Mouse (Mus musculus): Measurements from ENCODE around the gene Fam171a2. TPM values are rescaled to one million over a fixed set of nuclear protein-coding genes. Genes with fewer than 3 reads are reported as not detected.

The Fam171a2 gene
- total RNA-seq, 1 experiment from 2014 or later: not detected

GRCm38 (mm10) chr11:102437120-102438061, 10.1 kb downstream of the Fam171a2 start:
- ATAC-seq (ENCODE audit: extremely low read depth, insufficient number of reproducible peaks, low FRiP score, poor library complexity, severe bottlenecking): no peak

GRCm38 (mm10) chr11:102436471-102436790, 11.1 kb downstream of the Fam171a2 start:
- no peak for ATAC-seq (ENCODE audit: extremely low read depth, insufficient number of reproducible peaks, low FRiP score, poor library complexity, severe bottlenecking)

- no peak for ATAC-seq (ENCODE audit: extremely low read depth, insufficient number of reproducible peaks, low FRiP score, poor library complexity, severe bottlenecking)
Observed at GRCm38 (mm10) chr11:102435754-102436470, 11.6 kb downstream of the Fam171a2 start.

GRCm38 (mm10) chr11:102434816-102435705, 12.4 kb downstream of the Fam171a2 start:
- no peak for ATAC-seq (ENCODE audit: extremely low read depth, insufficient number of reproducible peaks, low FRiP score, poor library complexity, severe bottlenecking)

- ATAC-seq (ENCODE audit: extremely low read depth, insufficient number of reproducible peaks, low FRiP score, poor library complexity, severe bottlenecking): peak; percentile 37
Observed at GRCm38 (mm10) chr11:102434406-102434805, 13.1 kb downstream of the Fam171a2 start.

GRCm38 (mm10) chr11:102433866-102434265, 13.6 kb downstream of the Fam171a2 start:
- ATAC-seq (ENCODE audit: extremely low read depth, insufficient number of reproducible peaks, low FRiP score, poor library complexity, severe bottlenecking): no peak

- no peak for ATAC-seq (ENCODE audit: extremely low read depth, insufficient number of reproducible peaks, low FRiP score, poor library complexity, severe bottlenecking)
Observed at GRCm38 (mm10) chr11:102432896-102433295, 14.6 kb downstream of the Fam171a2 start.

GRCm38 (mm10) chr11:102432115-102432843, 15.2 kb downstream of the Fam171a2 start:
- ATAC-seq (ENCODE audit: extremely low read depth, insufficient number of reproducible peaks, low FRiP score, poor library complexity, severe bottlenecking): peak; percentile 67

- no peak for ATAC-seq (ENCODE audit: extremely low read depth, insufficient number of reproducible peaks, low FRiP score, poor library complexity, severe bottlenecking)
Observed at GRCm38 (mm10) chr11:102431728-102432114, 15.8 kb downstream of the Fam171a2 start.

- peak; percentile 34; the same call in 1 of the 2 replicates for ATAC-seq (ENCODE audit: extremely low read depth, insufficient number of reproducible peaks, low FRiP score, poor library complexity, severe bottlenecking)
Observed at GRCm38 (mm10) chr11:102431018-102431645, 16.4 kb downstream of the Fam171a2 start.

- peak; percentile 53 for ATAC-seq (ENCODE audit: extremely low read depth, insufficient number of reproducible peaks, low FRiP score, poor library complexity, severe bottlenecking)
Observed at GRCm38 (mm10) chr11:102430121-102431017, 17.1 kb downstream of the Fam171a2 start, which contains the start of gene Grn. Gene Grn, plus strand, starts transcription at chr11:102430315.

- ATAC-seq (ENCODE audit: extremely low read depth, insufficient number of reproducible peaks, low FRiP score, poor library complexity, severe bottlenecking): no peak
Observed at GRCm38 (mm10) chr11:102429551-102429950, 17.9 kb downstream of the Fam171a2 start.

- ATAC-seq (ENCODE audit: extremely low read depth, insufficient number of reproducible peaks, low FRiP score, poor library complexity, severe bottlenecking): no peak
Observed at GRCm38 (mm10) chr11:102428981-102429540, 18.4 kb downstream of the Fam171a2 start.

- ATAC-seq (ENCODE audit: extremely low read depth, insufficient number of reproducible peaks, low FRiP score, poor library complexity, severe bottlenecking): no peak
Observed at GRCm38 (mm10) chr11:102425555-102426316, 21.7 kb downstream of the Fam171a2 start.

GRCm38 (mm10) chr11:102424666-102425065, 22.8 kb downstream of the Fam171a2 start:
- ATAC-seq (ENCODE audit: extremely low read depth, insufficient number of reproducible peaks, low FRiP score, poor library complexity, severe bottlenecking): no peak

GRCm38 (mm10) chr11:102421559-102421958, 25.9 kb downstream of the Fam171a2 start:
- no peak for ATAC-seq (ENCODE audit: extremely low read depth, insufficient number of reproducible peaks, low FRiP score, poor library complexity, severe bottlenecking)

All from neutrophil, adult 5-6 weeks (primary cell).